Comparison of ENCODE assay signal across 22 mouse cellular contexts in the genomic region with DNA sequence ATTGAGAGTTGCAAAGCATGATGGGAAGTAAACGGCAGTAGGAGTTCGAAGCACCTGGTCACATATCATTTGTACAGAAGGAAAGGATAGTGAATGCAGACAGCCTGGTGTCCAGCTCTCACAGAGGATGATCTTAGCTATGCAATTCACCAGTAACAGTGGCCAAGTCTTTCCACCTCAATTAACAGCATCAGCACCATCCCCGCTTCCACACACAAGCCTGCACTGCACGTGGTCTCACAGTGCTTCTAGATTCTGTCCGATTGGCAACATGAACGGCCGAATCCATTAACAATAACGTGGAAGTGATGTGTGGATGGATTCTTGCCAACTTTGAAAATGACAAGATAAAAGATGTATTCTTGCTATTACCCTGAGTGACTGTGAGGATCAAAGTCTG.
"Had no signal": no experiment of that assay in that cellular context is flagged by ENCODE, and none has a peak within 500 bp of the region (broad histone marks: within the 10 kb centered on the region; RNA-seq: fewer than 3 reads in every experiment).

No protein-coding gene starts in this region.

- H3K9me3 ChIP-seq: kidney, embryonic 15.5 days; limb, embryonic 10.5 days; limb, embryonic 13.5 days; liver, embryonic 12.5 days; liver, embryonic 15.5 days; lung, embryonic 15.5 days; midbrain, embryonic 12.5 days; stomach, embryonic 15.5 days had no signal

- H3K27me3 ChIP-seq: kidney, embryonic 15.5 days; limb, embryonic 13.5 days; liver, embryonic 12.5 days; liver, embryonic 15.5 days; lung, embryonic 15.5 days; megakaryocyte, embryonic 14.5 days; midbrain, embryonic 12.5 days; stomach, embryonic 15.5 days had no signal

- H3K36me3 ChIP-seq: kidney, embryonic 15.5 days; limb, embryonic 10.5 days; limb, embryonic 13.5 days; liver, embryonic 12.5 days; liver, embryonic 15.5 days; lung, embryonic 15.5 days; midbrain, embryonic 12.5 days; stomach, embryonic 15.5 days had no signal

- H3K4me2 ChIP-seq: kidney, embryonic 15.5 days; limb, embryonic 13.5 days; liver, embryonic 12.5 days; liver, embryonic 15.5 days; lung, embryonic 15.5 days; midbrain, embryonic 12.5 days; stomach, embryonic 15.5 days had no signal

- H3K4me3 ChIP-seq: kidney, embryonic 15.5 days; left cerebral cortex, adult 2 months; limb, embryonic 10.5 days; limb, embryonic 13.5 days; liver, embryonic 12.5 days; liver, embryonic 15.5 days; lung, embryonic 15.5 days; megakaryocyte, embryonic 14.5 days; midbrain, embryonic 12.5 days; stomach, embryonic 15.5 days had no signal

- H3K27ac ChIP-seq: kidney, embryonic 15.5 days; left cerebral cortex, adult 2 months; limb, embryonic 10.5 days; limb, embryonic 13.5 days; liver, embryonic 12.5 days; liver, embryonic 15.5 days; lung, embryonic 15.5 days; midbrain, embryonic 12.5 days; stomach, embryonic 15.5 days had no signal

- H3K4me1 ChIP-seq: kidney, embryonic 15.5 days; limb, embryonic 10.5 days; limb, embryonic 13.5 days; liver, embryonic 12.5 days; liver, embryonic 15.5 days; lung, embryonic 15.5 days; megakaryocyte, embryonic 14.5 days; midbrain, embryonic 12.5 days; stomach, embryonic 15.5 days had no signal

- H3K9ac ChIP-seq: kidney, embryonic 15.5 days; limb, embryonic 13.5 days; liver, embryonic 12.5 days; liver, embryonic 15.5 days; lung, embryonic 15.5 days; midbrain, embryonic 12.5 days; stomach, embryonic 15.5 days had no signal

- ATAC-seq: liver, embryonic 12.5 days; midbrain, embryonic 16.5 days had no signal

- DNase-seq: kidney, adult 8-10 months; kidney, postnatal 10 days; kidney, postnatal 36 days; layer of hippocampus, postnatal 36 days; liver; lung, adult 18-20 months; lung, postnatal 10 days; lung, postnatal 36 days; right cerebral cortex, postnatal 25 days; spleen, adult 18-20 months; thymus, postnatal 25 days had no signal
